Mouse (Mus musculus): ENCODE data around the gene Zfp113. TPM values are rescaled to one million over a fixed set of nuclear protein-coding genes. Genes with fewer than 3 reads are reported as not detected.
A peak's percentile ranks its signal among the peaks of the same experiment; 100 is the strongest.

Zfp113 gene
- polyA plus RNA-seq (2015; fragmentation: Nextera tagmentation; extraction: Ambion mirVana), result 6.8 and 7.5 TPM in 2 replicates

DNA sequence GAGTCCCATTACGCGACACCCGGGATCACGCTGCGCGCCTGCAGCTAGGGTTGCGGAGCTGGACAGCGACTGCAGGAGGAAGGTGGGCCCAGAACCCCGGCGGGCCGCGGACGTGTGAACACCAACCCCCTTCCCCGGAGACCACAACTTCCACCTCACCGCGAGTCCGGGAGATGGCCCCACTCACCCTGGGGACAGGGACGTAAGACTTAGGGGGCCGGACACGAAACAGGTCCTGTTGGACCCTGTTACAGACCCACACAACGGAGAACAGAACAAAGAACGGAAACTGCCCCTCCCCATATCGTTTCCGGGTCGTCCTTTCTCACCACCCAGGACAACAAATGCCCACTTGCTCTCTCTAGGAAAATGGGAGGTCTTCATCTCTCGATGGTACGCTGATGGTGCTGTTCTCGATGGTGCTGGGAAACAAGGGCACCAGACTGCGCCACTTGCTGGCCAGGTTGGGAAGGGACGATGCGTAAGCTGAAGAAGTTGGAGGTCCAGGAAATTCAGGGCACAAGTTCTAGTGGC lies at the start of gene Zfp113:
Gene Zfp113 (minus strand): TSS at position 302 of the 534 bp plus-strand sequence.

DNA sequence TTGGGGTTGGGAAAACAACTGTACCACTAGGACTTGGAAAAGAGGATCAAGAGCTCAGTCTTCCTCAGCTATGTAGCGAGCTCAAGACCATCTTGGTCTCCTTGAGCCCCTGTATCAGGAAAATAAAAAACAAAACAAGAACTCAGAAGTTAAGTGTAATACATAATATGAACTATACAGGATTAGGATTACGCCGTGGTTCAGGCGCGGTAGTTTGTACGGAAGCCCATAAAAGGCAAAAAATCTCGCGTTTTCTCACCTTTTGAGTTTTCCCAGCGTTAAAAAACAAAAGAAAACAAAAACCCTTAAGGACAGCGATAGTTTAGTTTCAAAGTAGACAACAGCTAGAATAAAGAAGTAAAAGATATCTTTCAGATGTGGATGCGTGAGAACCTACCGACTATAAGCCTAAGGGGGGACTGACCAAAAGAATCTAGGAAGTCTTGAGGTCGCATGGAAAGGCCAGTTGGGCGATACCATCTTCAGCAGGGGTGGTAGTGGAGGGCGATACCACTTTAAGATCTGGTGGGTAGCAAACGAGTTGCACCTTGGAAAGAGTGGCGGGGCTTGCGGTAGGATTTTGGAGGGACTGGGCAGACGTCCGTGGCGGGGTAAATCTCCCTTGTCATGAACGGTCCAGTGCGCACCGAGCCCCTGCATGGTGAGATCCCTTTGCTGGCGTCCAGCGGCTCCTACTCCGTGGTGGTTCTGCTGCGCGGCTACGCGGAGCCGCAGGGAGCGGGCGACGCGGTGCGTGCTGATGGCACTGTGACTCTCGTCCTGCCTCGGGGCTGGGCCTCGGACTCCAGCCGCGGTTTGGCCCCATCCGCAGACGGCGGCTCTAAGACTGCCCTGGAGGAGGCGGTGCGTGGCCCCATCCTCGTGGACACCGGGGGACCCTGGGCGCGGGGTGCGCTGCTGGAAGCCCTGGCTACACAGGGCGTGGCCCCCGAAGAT lies 38.5 kb upstream of the Zfp113 start, which contains the start of gene Mblac1:
Gene Mblac1 (plus strand): TSS at position 544 of the 957 bp plus-strand sequence.

DNA sequence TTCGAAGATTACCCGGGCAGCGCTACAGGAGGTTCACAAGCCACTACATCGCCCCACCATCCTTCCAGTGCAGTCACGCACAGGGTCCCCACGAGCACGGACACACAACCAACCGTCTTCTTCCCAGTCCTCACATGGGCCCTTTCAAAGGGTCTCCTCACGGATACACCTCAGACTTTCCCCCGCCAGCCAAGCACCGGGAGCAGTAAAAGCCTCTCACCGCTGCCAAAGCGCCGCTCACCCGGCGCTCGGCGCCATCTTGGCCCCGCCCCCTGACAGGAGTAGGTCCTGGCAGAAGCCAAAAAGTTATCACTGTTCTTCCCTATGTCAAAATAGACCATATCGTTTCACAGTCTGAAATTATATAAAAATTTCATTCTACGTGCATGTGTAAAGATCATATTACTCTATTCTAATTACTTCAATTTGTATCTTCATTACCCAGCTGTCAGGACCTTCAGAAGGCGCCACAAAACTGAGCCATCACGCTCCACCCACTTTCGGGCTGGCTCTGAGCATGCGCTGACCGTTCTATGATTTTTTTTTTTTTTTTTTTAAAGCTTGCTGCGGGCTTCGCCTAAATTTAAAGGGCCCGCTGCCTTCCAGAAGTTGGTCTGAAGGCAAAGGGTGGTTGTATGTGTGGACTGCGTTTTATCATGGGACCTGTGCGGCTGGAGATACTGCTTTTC lies 31.6 kb upstream of the Zfp113 start, which contains the start of the genes Taf6 and Cnpy4:
Gene Taf6 (minus strand): TSS at position 502 of the 689 bp plus-strand sequence.
Gene Cnpy4 (plus strand): TSS at position 536 of the 689 bp plus-strand sequence.

GRCm38 (mm10) chr5:138171695-138172491 lies 16.3 kb upstream of the Zfp113 start, which contains the start of the genes Ap4m1 and Mcm7:
Ap4m1 (plus strand) TSS chr5:138172002.
Mcm7 (minus strand) TSS chr5:138172422.

GRCm38 (mm10) chr5:138160842-138161665 lies 5.5 kb upstream of the Zfp113 start, which contains the start of gene Cops6:
Cops6 (plus strand) TSS chr5:138161071.

DNA sequence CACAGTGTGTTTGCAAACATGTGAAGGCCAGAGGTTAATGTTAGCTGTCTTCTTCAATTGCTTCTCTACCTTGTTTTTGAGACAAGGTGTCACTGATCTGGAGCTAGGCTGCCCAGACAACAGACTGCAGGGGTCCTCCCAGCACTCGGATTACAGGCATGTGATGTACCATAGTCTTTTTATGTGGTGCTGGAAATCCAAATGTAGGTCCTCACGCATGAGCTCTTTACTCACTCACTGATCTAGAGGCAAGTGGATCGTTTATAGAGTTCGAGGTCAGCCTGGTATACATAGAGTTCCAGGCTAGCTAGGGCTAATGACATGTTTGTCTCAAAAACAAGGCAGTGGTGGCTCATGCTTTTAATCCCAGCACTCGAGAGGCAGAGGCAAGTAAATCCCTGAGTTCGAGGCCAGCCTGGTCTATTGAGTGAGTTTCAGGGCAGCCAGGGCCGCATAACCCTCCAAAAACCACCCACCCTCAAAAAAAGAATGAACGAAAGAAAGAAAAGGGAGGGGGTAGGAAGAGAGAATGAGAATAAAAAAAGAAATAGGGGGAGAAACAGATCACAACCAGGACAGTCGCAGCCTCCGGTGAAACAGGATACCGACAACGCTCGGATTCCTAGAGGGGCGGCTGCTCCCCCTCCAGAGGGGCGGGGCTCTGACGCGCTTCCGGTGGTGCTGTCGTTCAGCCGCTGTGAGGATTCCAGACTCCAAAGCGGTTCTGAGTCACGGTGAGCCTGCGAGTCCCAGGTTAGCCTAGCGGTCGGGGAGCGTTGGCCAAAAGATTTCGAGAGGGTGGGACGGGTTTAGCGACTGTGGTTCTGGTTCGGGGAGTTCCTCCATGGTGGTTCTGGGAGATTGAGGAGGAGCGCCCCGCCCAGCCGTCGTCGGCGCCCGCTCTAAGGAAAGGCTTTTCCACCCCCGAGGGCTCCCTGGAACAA lies 39.0 kb downstream of the Zfp113 start, which contains the start of gene Zscan21:
Gene Zscan21 (plus strand): TSS at position 649 of the 944 bp plus-strand sequence.

MicroRNA genes within 50 kb of the gene (microRNA counts, 519-probe panel; counts per million panel counts)
- 4,090 counts per million, percentile 74 among the panel's probes with 10 or more counts for microRNA mmu-miR-106b
- 4,805 counts per million, percentile 89 among the panel's probes with 10 or more counts for microRNA mmu-miR-25
- microRNA mmu-miR-93, result 3,760 counts per million, percentile 67 among the panel's probes with 10 or more counts

Small RNAs within 50 kb of the gene (microRNA-seq; reads per million reads assigned to microRNA genes)
- gene Mir106b (2,978 reads per million, percentile 85 among the genes with 10 or more reads in this experiment), gene Mir25 (387 reads per million, percentile 62 among the genes with 10 or more reads in this experiment), gene Mir93 (2,807 reads per million, percentile 84 among the genes with 10 or more reads in this experiment)

Other genes with a start within 250 kb of the Zfp113 start
- 0.24 and 0.42 TPM in 2 replicates for gene Cyp3a13, start 234.1 kb downstream of the Zfp113 start, polyA plus RNA-seq (2015; fragmentation: Nextera tagmentation; extraction: Ambion mirVana)
- gene Gjc3, start 192.6 kb downstream of the Zfp113 start, polyA plus RNA-seq (2015; fragmentation: Nextera tagmentation; extraction: Ambion mirVana), result 0.33 and 0.45 TPM in 2 replicates
- 0.28 and 0.48 TPM in 2 replicates for gene Azgp1, start 174.2 kb downstream of the Zfp113 start, polyA plus RNA-seq (2015; fragmentation: Nextera tagmentation; extraction: Ambion mirVana)
- gene Smok3a, start 134.5 kb downstream of the Zfp113 start, polyA plus RNA-seq (2015; fragmentation: Nextera tagmentation; extraction: Ambion mirVana), result not detected in 2 replicates
- not detected in 2 replicates for gene Smok3b, start 134.3 kb downstream of the Zfp113 start, polyA plus RNA-seq (2015; fragmentation: Nextera tagmentation; extraction: Ambion mirVana)
- gene Smok3c, start 102.5 kb downstream of the Zfp113 start, polyA plus RNA-seq (2015; fragmentation: Nextera tagmentation; extraction: Ambion mirVana), result not detected in 2 replicates
- 5.8 and 7.2 TPM in 2 replicates for gene Zkscan1, start 70.7 kb downstream of the Zfp113 start, polyA plus RNA-seq (2015; fragmentation: Nextera tagmentation; extraction: Ambion mirVana)
- gene Zscan21, start 38.8 kb downstream of the Zfp113 start, polyA plus RNA-seq (2015; fragmentation: Nextera tagmentation; extraction: Ambion mirVana), result 23.5 and 26.3 TPM in 2 replicates
- 224 and 240 TPM in 2 replicates for gene Cops6, start 5.3 kb upstream of the Zfp113 start, polyA plus RNA-seq (2015; fragmentation: Nextera tagmentation; extraction: Ambion mirVana)
- 9.8 and 10.3 TPM in 2 replicates for gene Ap4m1, start 16.3 kb upstream of the Zfp113 start, polyA plus RNA-seq (2015; fragmentation: Nextera tagmentation; extraction: Ambion mirVana)
- gene Mcm7, start 16.7 kb upstream of the Zfp113 start, polyA plus RNA-seq (2015; fragmentation: Nextera tagmentation; extraction: Ambion mirVana), result 38.7 and 44.9 TPM in 2 replicates
- gene Taf6, start 31.7 kb upstream of the Zfp113 start, polyA plus RNA-seq (2015; fragmentation: Nextera tagmentation; extraction: Ambion mirVana), result 33.7 and 34.9 TPM in 2 replicates
- 21.2 and 22.7 TPM in 2 replicates for gene Cnpy4, start 31.7 kb upstream of the Zfp113 start, polyA plus RNA-seq (2015; fragmentation: Nextera tagmentation; extraction: Ambion mirVana)
- gene Mblac1, start 38.6 kb upstream of the Zfp113 start, polyA plus RNA-seq (2015; fragmentation: Nextera tagmentation; extraction: Ambion mirVana), result 8.4 and 9.6 TPM in 2 replicates
- gene Nxpe5, start 70.2 kb upstream of the Zfp113 start, polyA plus RNA-seq (2015; fragmentation: Nextera tagmentation; extraction: Ambion mirVana), result 0.42 and 0.51 TPM in 2 replicates
- 71.9 and 85.1 TPM in 2 replicates for gene Lamtor4, start 99.7 kb upstream of the Zfp113 start, polyA plus RNA-seq (2015; fragmentation: Nextera tagmentation; extraction: Ambion mirVana)
- 2.6 and 2.7 TPM in 2 replicates for gene BC037034, start 108.3 kb upstream of the Zfp113 start, polyA plus RNA-seq (2015; fragmentation: Nextera tagmentation; extraction: Ambion mirVana)
- gene Gal3st4, start 117.1 kb upstream of the Zfp113 start, polyA plus RNA-seq (2015; fragmentation: Nextera tagmentation; extraction: Ambion mirVana), result 1.9 and 2.0 TPM in 2 replicates
- 0.12 and 0.25 TPM in 2 replicates for gene Gm43720, start 124.2 kb upstream of the Zfp113 start, polyA plus RNA-seq (2015; fragmentation: Nextera tagmentation; extraction: Ambion mirVana)
- 1.4 and 1.5 TPM in 2 replicates for gene Gpc2, start 124.3 kb upstream of the Zfp113 start, polyA plus RNA-seq (2015; fragmentation: Nextera tagmentation; extraction: Ambion mirVana)
- 0.61 and 1.1 TPM in 2 replicates for gene Stag3, start 124.5 kb upstream of the Zfp113 start, polyA plus RNA-seq (2015; fragmentation: Nextera tagmentation; extraction: Ambion mirVana)
- not detected in 2 replicates for gene Pvrig, start 186.2 kb upstream of the Zfp113 start, polyA plus RNA-seq (2015; fragmentation: Nextera tagmentation; extraction: Ambion mirVana)

Measured in urinary bladder, postnatal 0 days (tissue).